Comparison of ENCODE assay signal across 8 mouse cellular contexts in the genomic region with DNA sequence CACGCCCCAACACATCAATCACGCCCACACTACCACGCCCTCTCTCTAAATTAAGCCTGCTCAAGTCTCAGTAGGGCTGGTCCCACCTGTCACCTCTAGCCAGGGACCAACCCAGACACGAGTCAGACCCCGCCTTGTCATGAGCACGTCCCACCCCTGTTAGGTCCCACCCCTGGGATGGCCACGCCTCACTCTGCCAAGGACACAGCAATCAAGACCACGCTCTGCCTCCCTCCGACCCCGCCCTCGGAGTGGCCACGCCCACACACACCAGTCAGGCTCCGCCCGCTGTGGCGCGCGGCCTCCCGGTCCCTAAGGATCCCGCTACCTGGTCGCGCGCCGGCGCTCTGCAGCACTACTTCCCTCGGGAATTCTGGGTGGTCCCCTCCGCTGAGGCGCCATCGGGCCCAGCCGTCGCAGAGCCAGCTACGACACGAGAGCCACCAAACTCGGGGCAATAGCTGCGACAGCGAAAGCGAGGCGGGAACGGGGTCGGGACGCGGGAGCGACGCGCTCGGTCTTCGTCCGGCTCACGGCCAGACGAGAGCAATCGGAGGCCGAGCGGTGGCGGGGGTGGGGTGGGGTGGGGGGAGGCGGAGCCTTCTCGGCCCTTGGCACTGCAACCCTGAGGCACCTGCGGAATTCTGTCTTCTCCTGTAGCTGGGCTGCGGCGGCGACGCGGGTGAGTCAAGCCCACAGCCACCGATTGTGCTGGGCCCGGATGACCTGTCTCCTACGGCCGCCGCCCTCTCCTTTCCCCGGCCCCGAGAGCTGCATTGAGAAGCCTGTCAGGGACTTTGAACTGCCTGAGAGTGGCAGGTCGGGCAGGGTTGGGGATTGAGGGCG. TPM values are rescaled to one million over a fixed set of nuclear protein-coding genes. Genes with fewer than 3 reads are reported as not detected.
DNase-seq lines count a peak whose midpoint lies in the region; ATAC-seq and TF ChIP-seq lines count a peak whose summit lies in the region.

A gene (plus strand): TSS at position 273 of the 846 bp plus-strand sequence.
A gene (minus strand): TSS at position 551 of the 846 bp plus-strand sequence.

- no peaks in the 10 kb centered on the region for H3K9me3 ChIP-seq in erythroblast, embryonic 14.5 days (ENCODE audit: control insufficient read depth, low read length)
- no peaks in the 10 kb centered on the region for H3K9me3 ChIP-seq in heart, embryonic 11.5 days (replicated peaks; ENCODE audit: control insufficient read depth, low read length)
- no peaks in the 10 kb centered on the region for H3K9me3 ChIP-seq in kidney, embryonic 16.5 days (ENCODE audit: low read length)

- peaks cover 7% of the 10 kb centered on the region for H3K36me3 ChIP-seq in C2C12 (ENCODE audit: control insufficient read depth, insufficient read depth)
- H3K36me3 ChIP-seq in erythroblast, embryonic 14.5 days (ENCODE audit: control insufficient read depth), result peaks cover 15% of the 10 kb centered on the region
- no peaks in the 10 kb centered on the region for H3K36me3 ChIP-seq in heart, embryonic 11.5 days (ENCODE audit: control insufficient read depth, insufficient read depth, low read length)
- H3K36me3 ChIP-seq in kidney, embryonic 16.5 days (ENCODE audit: insufficient read depth, low read length), result peaks cover 10% of the 10 kb centered on the region; the same call in 1 of the 2 replicates
- H3K36me3 ChIP-seq in liver, adult 2 months (ENCODE audit: control insufficient read depth, insufficient read depth, low read length), result peaks cover 5% of the 10 kb centered on the region; the same call in 1 of the 2 replicates
- peaks cover 12% of the 10 kb centered on the region for H3K36me3 ChIP-seq in myocyte (ENCODE audit: control insufficient read depth, insufficient read depth)
- H3K36me3 ChIP-seq in splenic B cell, adult 2 months (ENCODE audit: control insufficient read depth, insufficient read depth, low read length, poor library complexity, severe bottlenecking), result peaks cover 3% of the 10 kb centered on the region; the same call in 1 of the 2 replicates

- H3K4me3 ChIP-seq in C2C12 (ENCODE audit: insufficient read depth, poor library complexity, severe bottlenecking), result peak within 1 kb of the TSS; percentile 68
- peak within 1 kb of the TSS; percentile 81 for H3K4me3 ChIP-seq in erythroblast, embryonic 14.5 days (replicated peaks)
- H3K4me3 ChIP-seq in heart, embryonic 11.5 days (ENCODE audit: low read depth, low read length), result peak within 1 kb of the TSS; percentile 79
- H3K4me3 ChIP-seq in kidney, embryonic 16.5 days (ENCODE audit: low read length), result peak within 1 kb of the TSS; percentile 86
- peak within 1 kb of the TSS; percentile 81 for H3K4me3 ChIP-seq in liver, adult 2 months (ENCODE audit: insufficient read depth, low read depth, low read length)
- peak within 1 kb of the TSS; percentile 46 for H3K4me3 ChIP-seq in myocyte

- H3ac ChIP-seq in C2C12 (ENCODE audit: control insufficient read depth, insufficient read length, low read depth), result peak within 1 kb of the TSS; percentile 80
- H3ac ChIP-seq in myocyte (ENCODE audit: control insufficient read depth, insufficient read length), result peak within 1 kb of the TSS; percentile 41

- under 1% methylated on average over 66 of the region's 70 CpGs for WGBS in heart, embryonic 11.5 days (ENCODE audit: insufficient replicate concordance)
- under 1% methylated on average over 69 of the region's 70 CpGs for WGBS in kidney, embryonic 16.5 days
- 0% methylated on average over 70 of the region's 70 CpGs for WGBS in liver, adult 2 months

- H3K27ac ChIP-seq in heart, embryonic 11.5 days (ENCODE audit: low read depth, low read length), result peak within 1 kb of the TSS; percentile 84
- H3K27ac ChIP-seq in kidney, embryonic 16.5 days (ENCODE audit: low read length), result peak within 1 kb of the TSS; percentile 88
- peak within 1 kb of the TSS; percentile 64 for H3K27ac ChIP-seq in liver, adult 2 months (replicated peaks; ENCODE audit: insufficient read depth, low read depth, low read length)

- H3K79me2 ChIP-seq in C2C12 (ENCODE audit: control insufficient read depth, insufficient read depth) (no peaks in the 10 kb centered on the region), myocyte (ENCODE audit: control insufficient read depth, insufficient read depth) (no peaks in the 10 kb centered on the region)
- H3K79me2 ChIP-seq in liver, adult 2 months (ENCODE audit: control insufficient read depth, insufficient read depth, low read length), result no peaks in the 10 kb centered on the region

- H3K4me1 ChIP-seq in erythroblast, embryonic 14.5 days (ENCODE audit: control insufficient read depth), result peaks cover 26% of the 10 kb centered on the region
- peaks cover 5% of the 10 kb centered on the region for H3K4me1 ChIP-seq in heart, embryonic 11.5 days (ENCODE audit: control insufficient read depth, insufficient read depth, low read length)
- H3K4me1 ChIP-seq in kidney, embryonic 16.5 days (ENCODE audit: insufficient read depth, low read length), result peaks cover 7% of the 10 kb centered on the region; the same call in 1 of the 2 replicates
- H3K4me1 ChIP-seq in liver, adult 2 months (ENCODE audit: control insufficient read depth, insufficient read depth, low read length), result peaks cover 6% of the 10 kb centered on the region; the same call in 1 of the 2 replicates

- H3K9ac ChIP-seq in heart, embryonic 11.5 days (ENCODE audit: low read depth, low read length), result peak within 1 kb of the TSS; percentile 80
- peak within 1 kb of the TSS; percentile 80 for H3K9ac ChIP-seq in kidney, embryonic 16.5 days (replicated peaks; ENCODE audit: low read length)
- H3K9ac ChIP-seq in liver, adult 2 months (ENCODE audit: low read depth, low read length), result peak within 1 kb of the TSS; percentile 86

- peak; percentile 67; the same call in 1 of the 2 replicates for TF ChIP-seq POLR2A in brain, embryonic 14.5 days (IDR thresholded peaks at IDR 0.05; ENCODE audit: borderline replicate concordance, extremely low read depth, insufficient read depth, insufficient read length, poor library complexity, severe bottlenecking)
- TF ChIP-seq POLR2A in liver, adult 2 months (IDR thresholded peaks at IDR 0.05; ENCODE audit: extremely low read depth, insufficient read depth, low read length), result peak; percentile 70; the same call in 1 of the 2 replicates
- TF ChIP-seq POLR2A in myocyte (IDR thresholded peaks at IDR 0.05; ENCODE audit: insufficient read length, low read depth), result peak; percentile 73

- H3K79me3 ChIP-seq in C2C12 (ENCODE audit: low read depth), result no peaks in the 10 kb centered on the region

- H3K27me3 ChIP-seq in C2C12 (ENCODE audit: control insufficient read depth, insufficient read depth, insufficient read length) (no peaks in the 10 kb centered on the region), myocyte (ENCODE audit: control insufficient read depth, insufficient read depth, insufficient read length) (no peaks in the 10 kb centered on the region)
- H3K27me3 ChIP-seq in erythroblast, embryonic 14.5 days (ENCODE audit: control insufficient read depth), result no peaks in the 10 kb centered on the region
- H3K27me3 ChIP-seq in heart, embryonic 11.5 days (ENCODE audit: control insufficient read depth, insufficient read depth, low read length), result no peaks in the 10 kb centered on the region
- H3K27me3 ChIP-seq in kidney, embryonic 16.5 days (ENCODE audit: insufficient read depth, low read length), result no peaks in the 10 kb centered on the region
- H3K27me3 ChIP-seq in liver, adult 2 months (ENCODE audit: control insufficient read depth, insufficient read depth, low read length), result no peaks in the 10 kb centered on the region
- H3K27me3 ChIP-seq in splenic B cell, adult 2 months (ENCODE audit: control insufficient read depth, insufficient read depth, low read length, poor library complexity, severe bottlenecking), result no peaks in the 10 kb centered on the region

- H3K4me2 ChIP-seq in heart, embryonic 11.5 days, result peak within 1 kb of the TSS; percentile 75
- H3K4me2 ChIP-seq in kidney, embryonic 16.5 days (replicated peaks; ENCODE audit: low read depth, low read length), result peak within 1 kb of the TSS; percentile 86
- peak within 1 kb of the TSS; percentile 78 for H3K4me2 ChIP-seq in myocyte (ENCODE audit: low read depth)

- DNase-seq in brain, embryonic 14.5 days (ENCODE audit: low read depth), result peak; percentile 98
- DNase-seq in liver, adult 2 months (ENCODE audit: extremely low read depth, low read depth, low spot score), result peak; percentile 90
- DNase-seq in splenic B cell, adult 2 months (ENCODE audit: low read depth, low spot score), result peak; percentile 98

- TF ChIP-seq CTCF in C2C12 (IDR thresholded peaks at IDR 0.05; ENCODE audit: control insufficient read depth, insufficient read depth, insufficient read length), result no peak
- TF ChIP-seq CTCF in brain, embryonic 14.5 days (IDR thresholded peaks at IDR 0.05; ENCODE audit: borderline replicate concordance, extremely low read depth, insufficient read depth, insufficient read length), result no peak
- no peak for TF ChIP-seq CTCF in liver, adult 2 months (IDR thresholded peaks at IDR 0.05; ENCODE audit: low read depth, low read length)

- peak; percentile 99 for ATAC-seq in heart, embryonic 11.5 days (replicated peaks; ENCODE audit: insufficient number of reproducible peaks, low FRiP score, low TSS enrichment)
- ATAC-seq in kidney, embryonic 16.5 days (ENCODE audit: low FRiP score, low TSS enrichment), result peak; percentile 99

TF ChIP-seq in C2C12, 6 proteins besides CTCF, POLR2A, EP300 and RAD21 (continues in another document):
- TF ChIP-seq MAX (IDR thresholded peaks at IDR 0.05) (no peak), USF1 (IDR thresholded peaks at IDR 0.05; ENCODE audit: low read depth) (no peak)

TF ChIP-seq in myocyte, 11 proteins besides CTCF, POLR2A, EP300 and RAD21 (continues in another document):
- TF ChIP-seq TCF12 (IDR thresholded peaks at IDR 0.05; ENCODE audit: insufficient read depth, poor library complexity, severe bottlenecking) (no peak), USF1 (IDR thresholded peaks at IDR 0.05; ENCODE audit: low read depth) (no peak)

RNA-seq across cellular contexts. Expression of the first gene that starts in this region (rescaled TPM):
- polyA plus RNA-seq in C2C12 (2012; fragmentation: generic; extraction: Trizol), result 5.4 TPM
- 70.6 and 92.9 TPM in 2 replicates for polyA plus RNA-seq in brain, embryonic 14.5 days (2012; rRNA removed)
- 0.50 and 0.58 TPM in 2 replicates for polyA plus RNA-seq in erythroblast, embryonic 14.5 days (2012)
- 6.2 and 7.9 TPM in 2 replicates for polyA plus RNA-seq in heart, embryonic 11.5 days (2014; fragmentation: Nextera tagmentation; extraction: Ambion mirVana)
- polyA plus RNA-seq in kidney, embryonic 16.5 days (2015; fragmentation: Nextera tagmentation; extraction: Ambion mirVana), result 11.3 and 11.8 TPM in 2 replicates
- total RNA-seq in liver, adult 2 months (2014; rRNA removed), result 6.1 and 7.5 TPM in 2 replicates
- polyA plus RNA-seq in liver, adult 2 months (2012; rRNA removed), result 7.4 and 11.6 TPM in 2 replicates
- polyA plus RNA-seq in myocyte (2012; fragmentation: generic; extraction: Trizol), result 11.6 TPM

RNA-seq across cellular contexts. Expression of the second gene that starts in this region (rescaled TPM):
- polyA plus RNA-seq in C2C12 (2012; fragmentation: generic; extraction: Trizol) (10.8 TPM), myocyte (2012; fragmentation: generic; extraction: Trizol) (12.5 TPM)
- polyA plus RNA-seq in brain, embryonic 14.5 days (2012; rRNA removed), result 8.4 and 11.9 TPM in 2 replicates
- 1.2 and 1.4 TPM in 2 replicates for polyA plus RNA-seq in erythroblast, embryonic 14.5 days (2012)
- 25.3 and 29.9 TPM in 2 replicates for polyA plus RNA-seq in heart, embryonic 11.5 days (2014; fragmentation: Nextera tagmentation; extraction: Ambion mirVana)
- polyA plus RNA-seq in kidney, embryonic 16.5 days (2015; fragmentation: Nextera tagmentation; extraction: Ambion mirVana), result 30.8 and 39.7 TPM in 2 replicates
- 5.4 and 7.9 TPM in 2 replicates for total RNA-seq in liver, adult 2 months (2014; rRNA removed)
- polyA plus RNA-seq in liver, adult 2 months (2012; rRNA removed), result 8.2 and 8.6 TPM in 2 replicates

Comparison
In these comparisons a context has a peak if more than half of its experiments do, and no peak if none do; other contexts are left out.
1. Peak in every context shown above with its lines: DNase-seq, ATAC-seq, H3K4me3 ChIP-seq and H3K27ac ChIP-seq.